Mouse (Mus musculus) left cerebral cortex, adult 2 months (tissue): ENCODE results near the gene Gal3st4. TPM values are rescaled to one million over a fixed set of nuclear protein-coding genes. Genes with fewer than 3 reads are reported as not detected.

Source experiments
- DNase-seq, 2 experiments: peaks; one replicate each; pipeline ENCODE4 v3.0.0; 2021 to 2022; ENCODE audit warnings: low spot score in 2 of 2, mixed read lengths in 1 of 2; ENCODE audit errors: extremely low spot score in 1 of 2
- H3K27ac ChIP-seq: fragments of 200-600 bp; 2 replicates; pipeline ENCODE4 v1.8.1; 2022
- H3K4me3 ChIP-seq: fragments of 200-600 bp; 2 replicates; pipeline ENCODE4 v1.8.1; 2022
- CTCF ChIP-seq: fragments of 200-600 bp; IDR thresholded peaks from 2 replicates; pipeline ENCODE4 v1.8.1; 2022; ENCODE audit warnings: antibody characterized with exemption, mild to moderate bottlenecking, moderate library complexity
- intact Hi-C: fragments of 180-260 bp; cut with DNase I; formaldehyde crosslinking; loops from one replicate; pipeline ENCODE4 v1.15.1; 2025
- total RNA-seq, 2 experiments: library from RNA; stranded (reverse); gene quantifications; 2 replicates each; pipeline ENCODE4 v1.2.3; 2021

Gene Gal3st4
- total RNA-seq, 2 experiments from 2014 or later = 3.2 to 3.3 TPM

DNA sequence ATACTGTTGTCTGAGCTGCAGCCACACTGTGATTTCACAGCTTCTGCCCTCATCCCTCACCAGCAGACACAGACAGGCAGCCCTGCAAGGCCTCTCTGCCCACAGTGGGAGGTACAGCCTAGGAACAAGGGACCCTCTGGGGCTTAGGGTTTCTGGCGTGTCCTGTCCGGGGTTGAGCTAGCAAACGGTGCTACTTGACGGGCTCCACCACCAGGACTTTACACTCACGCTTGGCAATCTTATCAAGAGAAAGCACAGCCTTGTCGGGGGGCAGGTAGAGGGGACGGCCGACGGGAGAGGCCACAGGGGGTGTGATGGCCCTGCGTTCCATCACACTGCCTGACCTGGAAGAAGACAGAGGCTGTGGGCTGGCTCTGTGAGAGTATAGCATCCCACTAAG lies 12.6 kb downstream of the Gal3st4 start:
- intact Hi-C loops = loop anchor here (5.0 kb wide), 1 partner anchor 182 kb away; the partner anchor contains the start of gene Zfp157
- no peak overlapping the region for H3K4me3 ChIP-seq
- DNase-seq = peak in 1 of 2 experiments; percentile 10
- no peak for TF ChIP-seq CTCF
- H3K27ac ChIP-seq = no peak overlapping the region

DNA sequence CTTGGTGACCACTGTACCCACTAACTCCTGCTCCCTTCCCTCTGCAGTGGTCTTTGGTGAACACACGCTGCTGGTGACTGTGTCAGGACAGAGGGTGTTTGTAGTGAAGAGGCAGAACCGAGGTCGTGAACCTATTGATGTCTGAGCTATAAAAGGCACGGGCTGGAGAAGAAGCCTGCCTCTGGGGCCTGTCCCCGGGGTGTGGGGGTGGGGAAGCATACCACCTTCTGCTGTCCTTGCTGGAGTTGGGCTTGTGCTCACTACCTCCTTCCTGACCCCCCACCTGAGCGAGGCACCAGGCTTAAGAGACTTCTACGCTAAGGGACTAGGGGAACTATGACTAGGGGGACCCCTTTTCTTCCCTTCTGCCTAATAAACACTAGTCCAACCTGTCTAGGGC lies 13.6 kb downstream of the Gal3st4 start:
- H3K27ac ChIP-seq = no peak overlapping the region
- intact Hi-C loops = no loop called here
- TF ChIP-seq CTCF = no peak
- no peak overlapping the region for H3K4me3 ChIP-seq
- DNase-seq = no peak

DNA sequence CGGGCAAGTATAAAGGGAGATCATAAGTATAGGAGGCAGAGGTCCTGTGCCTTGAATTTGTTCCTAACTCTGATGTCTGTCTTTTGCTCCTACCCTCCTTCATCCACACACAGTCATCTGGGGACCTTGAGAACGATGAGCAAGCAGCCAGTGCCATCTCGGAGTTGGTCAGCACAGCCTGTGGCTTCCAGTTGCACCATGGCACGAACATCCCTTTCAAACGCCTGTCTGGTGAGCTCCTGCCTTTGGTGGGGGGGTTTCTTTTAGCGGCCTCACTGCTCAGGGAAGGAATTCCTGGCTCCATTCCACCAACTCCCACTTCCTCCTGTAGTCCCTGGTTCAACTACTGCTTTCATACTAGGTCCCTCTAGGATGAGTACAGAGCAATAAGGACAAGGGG lies 14.1 kb downstream of the Gal3st4 start:
- TF ChIP-seq CTCF = no peak
- intact Hi-C loops = no loop called here
- Histone ChIP-seq H3K27ac (no peak overlapping the region), H3K4me3 (no peak overlapping the region)
- DNase-seq = no peak

DNA sequence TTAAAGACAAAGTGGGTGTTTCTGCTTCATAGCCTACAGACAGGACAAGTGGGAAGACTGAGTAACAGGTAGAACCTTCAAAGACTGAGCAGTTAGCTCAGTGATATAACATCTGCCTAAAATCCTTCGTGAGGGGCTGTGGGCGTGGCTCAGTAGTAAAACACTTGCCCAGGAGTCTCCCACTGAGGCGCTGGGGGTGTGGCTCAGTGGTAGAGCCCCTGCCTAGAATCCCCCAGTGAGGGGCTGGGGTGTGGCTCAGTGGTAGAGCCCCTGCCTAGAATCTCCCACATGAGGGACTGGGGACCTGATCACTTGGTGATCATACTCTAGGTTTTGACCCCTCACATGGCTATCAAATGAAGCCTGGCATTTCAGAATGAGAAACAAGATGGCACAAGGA lies 14.6 kb downstream of the Gal3st4 start:
- no peak for TF ChIP-seq CTCF
- no peak for DNase-seq
- Histone ChIP-seq H3K4me3 (no peak overlapping the region), H3K27ac (no peak overlapping the region)
- intact Hi-C loops = no loop called here

DNA sequence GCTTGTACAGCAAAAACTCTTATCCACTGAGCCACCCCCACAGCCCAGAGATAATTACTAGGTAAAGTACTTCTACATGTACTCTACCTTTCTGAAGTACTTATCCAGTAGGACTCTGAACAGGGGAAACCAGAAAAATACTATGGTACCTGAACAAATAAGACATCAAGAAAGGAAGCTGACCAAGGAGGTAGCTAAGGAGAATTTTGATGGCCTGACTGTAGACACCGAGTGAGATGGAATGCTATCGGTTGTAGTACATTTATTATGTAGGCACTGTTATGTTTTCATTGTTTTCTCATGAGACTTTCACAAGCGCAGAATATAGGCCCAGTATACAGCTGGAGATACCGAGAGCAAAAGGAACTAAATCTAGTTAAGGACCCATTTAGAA lies 15.1 kb downstream of the Gal3st4 start:
- no peak overlapping the region for H3K27ac ChIP-seq
- no peak for TF ChIP-seq CTCF
- no peak for DNase-seq
- no peak overlapping the region for H3K4me3 ChIP-seq
- intact Hi-C loops = no loop called here

DNA sequence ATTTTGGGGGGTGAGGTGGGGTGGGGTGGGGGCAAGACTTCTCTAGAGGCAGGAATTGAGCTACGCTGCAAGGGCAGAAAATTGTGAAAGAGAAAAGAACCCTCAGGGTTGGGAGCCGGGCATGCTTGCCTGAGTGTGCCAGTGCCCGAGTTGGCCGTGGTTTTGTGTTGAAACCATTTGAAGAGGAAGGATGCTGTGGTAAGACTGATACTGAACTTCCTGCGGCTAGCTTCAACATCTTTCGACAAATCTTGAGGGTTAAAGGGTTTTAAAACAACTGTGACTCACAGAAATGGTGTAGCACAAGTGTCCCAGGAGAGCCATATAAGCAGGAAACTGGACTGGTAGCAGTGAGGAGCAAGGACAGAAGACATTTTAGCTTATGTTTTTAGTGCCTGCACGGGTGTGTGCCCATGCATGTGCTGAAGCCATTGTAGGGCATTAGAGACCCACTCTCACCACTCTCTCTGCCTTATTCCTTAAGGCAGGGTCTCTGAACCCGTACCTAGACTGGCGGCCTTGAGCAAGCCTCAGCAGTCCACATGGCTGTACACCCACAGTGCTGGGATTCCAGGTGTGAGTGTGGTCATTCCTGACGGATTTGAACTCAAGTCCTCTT lies 15.6 kb downstream of the Gal3st4 start:
- H3K27ac ChIP-seq = no peak overlapping the region
- TF ChIP-seq CTCF = no peak
- H3K4me3 ChIP-seq = no peak overlapping the region
- no peak for DNase-seq
- intact Hi-C loops = no loop called here

DNA sequence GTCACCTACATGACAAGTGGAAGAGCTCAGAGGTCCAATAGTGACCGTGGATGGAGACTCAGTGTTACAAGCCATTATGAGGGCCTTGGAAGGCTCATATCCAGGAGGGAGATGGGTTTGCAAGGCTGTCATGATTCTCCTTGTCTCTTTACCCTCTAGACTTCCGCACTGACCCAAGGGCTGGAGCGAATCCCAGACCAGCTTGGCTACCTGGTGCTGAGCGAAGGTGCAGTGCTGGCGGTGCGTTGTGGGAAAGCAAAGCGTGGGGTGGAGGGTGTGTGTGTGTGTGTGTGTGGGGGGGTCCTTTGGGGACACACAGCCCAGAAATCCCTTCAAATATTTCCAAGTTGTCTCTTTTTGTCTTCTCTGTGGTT lies 16.6 kb downstream of the Gal3st4 start:
- no peak for TF ChIP-seq CTCF
- intact Hi-C loops = no loop called here
- peak overlapping the region; percentile 68 for H3K4me3 ChIP-seq
- DNase-seq = no peak
- peak overlapping the region; percentile 95 for H3K27ac ChIP-seq

DNA sequence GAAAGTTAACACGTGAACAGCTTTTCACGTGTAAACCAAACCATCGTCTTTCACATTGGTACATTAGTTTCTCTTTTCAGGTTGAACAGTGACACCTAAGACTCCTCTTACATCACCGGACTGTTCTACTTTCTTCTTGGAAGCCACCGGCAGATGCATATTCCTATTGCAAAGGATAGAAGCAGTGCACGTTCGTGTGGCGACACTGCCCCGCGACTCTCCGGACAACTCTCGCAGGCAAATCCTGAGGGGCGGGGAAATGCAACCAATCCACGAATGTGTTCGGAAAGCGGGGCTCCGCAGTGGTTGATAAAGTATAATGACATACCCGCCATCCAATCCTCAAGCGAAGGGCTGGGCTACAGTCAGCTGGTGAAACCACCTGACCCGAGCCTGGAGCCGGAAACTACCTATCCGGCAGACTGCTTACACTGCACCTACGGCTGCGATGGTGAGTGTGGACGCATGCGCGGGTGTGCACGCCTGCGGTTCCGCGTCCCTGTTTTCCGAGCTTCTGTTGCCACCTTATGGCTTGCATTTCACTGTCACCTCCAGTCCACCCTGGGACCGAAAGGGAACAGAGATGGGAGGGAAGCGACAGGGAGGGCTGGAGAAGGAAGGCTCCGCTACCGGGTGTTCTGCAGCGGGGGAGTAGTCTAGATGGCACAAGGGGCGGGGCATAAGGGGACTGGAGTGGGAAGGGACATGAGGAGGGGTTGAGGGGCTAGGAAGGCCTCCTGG lies 17.1 kb downstream of the Gal3st4 start, which contains the start of gene Lamtor4:
Lamtor4 (plus strand) TSS at position 130 of the 741 bp plus-strand sequence.
- intact Hi-C loops = no loop called here
- Histone ChIP-seq H3K4me3 (peak within 1 kb of the TSS; percentile 68), H3K27ac (peak within 1 kb of the TSS; percentile 95)
- DNase-seq = peak; percentile 89 to 95
- no peak; the same call in 1 of the 2 replicates for TF ChIP-seq CTCF

DNA sequence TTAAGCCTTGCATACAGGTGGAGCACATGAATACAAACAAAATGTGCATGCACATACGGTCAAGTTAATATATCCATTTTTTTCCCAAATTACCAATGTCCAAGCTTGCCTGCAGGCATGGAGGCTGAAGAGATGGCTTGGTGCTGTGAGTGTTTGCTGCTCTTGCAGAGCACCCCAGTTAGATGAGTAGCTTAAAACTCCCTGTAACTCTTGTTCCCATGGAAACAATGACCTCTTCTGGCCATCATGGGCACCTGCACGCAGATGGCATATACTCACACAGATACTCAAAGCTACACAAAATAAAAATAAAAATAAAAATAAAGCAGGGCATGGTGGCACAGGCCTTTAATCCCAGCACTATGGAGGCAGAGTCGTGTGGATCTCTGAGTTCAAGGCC lies 19.6 kb downstream of the Gal3st4 start:
- intact Hi-C loops = loop anchor here (1.0 to 5.0 kb wide), 2 partner anchors 52 to 166 kb away; partner anchors contain the start of gene Zkscan1
- DNase-seq = no peak
- no peak; the same call in 1 of the 2 replicates for TF ChIP-seq CTCF
- Histone ChIP-seq H3K27ac (no peak overlapping the region), H3K4me3 (no peak overlapping the region)

DNA sequence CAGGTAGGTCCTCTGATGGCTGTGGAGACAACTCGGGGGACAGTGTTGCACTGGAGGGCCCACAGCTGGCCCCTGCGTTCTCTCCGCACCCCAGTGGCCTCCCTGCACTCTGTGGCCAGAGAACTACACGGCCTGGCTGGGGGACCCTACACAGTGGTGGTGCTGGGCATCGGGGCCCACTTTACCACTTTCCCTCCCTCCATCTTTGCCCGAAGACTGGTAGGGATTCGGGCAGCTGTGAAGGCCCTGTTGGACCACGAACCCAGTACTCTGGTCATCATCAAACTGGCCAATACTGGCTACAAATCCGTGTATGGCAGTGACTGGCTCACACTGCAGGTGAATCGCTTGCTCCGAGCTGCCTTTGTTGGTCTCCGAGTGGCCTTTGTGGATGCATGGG lies 21.5 kb downstream of the Gal3st4 start:
- H3K27ac ChIP-seq = no peak overlapping the region
- intact Hi-C loops = loop anchor here (5.0 kb wide), 1 partner anchor 164 kb away; the partner anchor contains the start of gene Zkscan1
- no peak for TF ChIP-seq CTCF
- DNase-seq = no peak
- H3K4me3 ChIP-seq = no peak overlapping the region

DNA sequence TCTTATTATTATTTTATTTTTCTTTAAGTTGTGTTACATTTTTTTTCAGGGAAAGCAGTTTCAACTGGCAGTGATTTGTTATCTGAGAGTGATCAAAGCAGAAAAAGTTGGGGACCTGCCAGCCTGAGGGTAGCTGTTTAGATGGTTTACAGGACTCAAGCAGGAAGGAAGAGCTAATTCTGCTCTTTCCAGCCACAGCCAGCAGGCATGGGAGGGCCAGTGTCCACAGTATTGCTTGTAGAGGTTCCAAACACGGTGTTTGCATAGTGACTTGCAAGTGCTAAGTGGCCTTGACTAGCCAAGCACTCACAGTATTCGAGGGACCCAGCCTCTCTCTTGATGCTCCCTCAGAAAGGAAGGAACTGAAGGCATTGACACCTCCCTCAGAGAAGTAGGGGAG lies 31.1 kb downstream of the Gal3st4 start:
- H3K27ac ChIP-seq = no peak overlapping the region
- intact Hi-C loops = no loop called here
- DNase-seq = no peak
- H3K4me3 ChIP-seq = no peak overlapping the region
- no peak for TF ChIP-seq CTCF

DNA sequence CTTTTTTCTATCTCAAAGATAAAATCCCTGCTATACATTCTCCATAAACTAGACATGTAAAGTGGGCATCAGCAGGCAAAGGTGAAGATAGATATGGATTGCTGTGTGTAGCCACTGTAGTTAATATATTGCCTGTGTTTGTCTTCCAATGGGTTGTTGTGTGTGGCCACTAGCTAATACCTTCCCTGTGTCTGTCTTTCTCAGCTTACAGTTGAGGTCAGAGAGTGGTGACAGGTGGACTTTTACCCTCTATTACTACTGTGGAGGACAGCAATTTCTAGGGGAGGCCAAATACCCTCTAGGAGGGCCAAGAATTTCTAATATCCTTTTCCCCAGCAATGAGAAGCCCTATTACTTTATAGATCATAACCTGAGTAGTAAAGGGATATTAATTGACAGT lies 38.4 kb downstream of the Gal3st4 start:
- DNase-seq = no peak
- H3K27ac ChIP-seq = no peak overlapping the region
- no peak overlapping the region for H3K4me3 ChIP-seq
- TF ChIP-seq CTCF = no peak
- intact Hi-C loops = no loop called here

DNA sequence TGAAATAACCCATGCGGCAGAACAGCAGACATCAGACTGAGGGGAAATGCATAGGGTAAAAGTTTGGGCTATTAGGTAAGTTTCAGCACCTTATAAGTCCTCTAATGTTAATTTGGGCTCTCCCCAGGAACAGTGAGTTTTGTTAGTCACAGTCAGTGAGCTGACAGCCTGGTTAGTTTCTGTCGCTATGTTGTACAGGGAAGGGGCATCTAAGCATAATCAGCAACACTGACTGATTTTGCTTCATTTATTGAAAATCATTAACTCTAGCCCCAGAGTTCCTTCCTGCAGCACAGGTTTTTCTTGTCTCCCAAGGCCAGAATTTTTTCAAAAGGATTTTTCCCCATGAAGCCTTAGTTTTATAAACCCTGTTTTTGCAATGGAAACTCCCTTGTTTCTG lies 38.9 kb downstream of the Gal3st4 start:
- DNase-seq = no peak
- no peak for TF ChIP-seq CTCF
- H3K4me3 ChIP-seq = no peak overlapping the region
- intact Hi-C loops = no loop called here
- H3K27ac ChIP-seq = no peak overlapping the region
